Mouse (Mus musculus): ENCODE results near the gene Eif3d. TPM values are rescaled to one million over a fixed set of nuclear protein-coding genes. Genes with fewer than 3 reads are reported as not detected.

Eif3d gene
- polyA plus RNA-seq, 1 experiment from 2014 or later: 108 TPM

GRCm38 (mm10) chr15:77974165-77974841, 3.7 kb upstream of the Eif3d start:
- no peaks in the 10 kb centered on the region for H3K9me3 ChIP-seq (replicated peaks)

GRCm38 (mm10) chr15:77969940-77970469, 608 bp downstream of the Eif3d start:
- Histone ChIP-seq H3K36me3 (peaks cover 35% of the 10 kb centered on the region), H3K9me3 (replicated peaks) (no peaks in the 10 kb centered on the region), H3K4me2 (peak overlapping the region; percentile 78), H3K4me3 (peak overlapping the region; percentile 77), H3K9ac (peak overlapping the region; percentile 85), H3K4me1 (replicated peaks) (peaks cover 16% of the 10 kb centered on the region), H3K27ac (peak overlapping the region; percentile 97), H3K27me3 (no peaks in the 10 kb centered on the region)
- WGBS: under 1% methylated on average over 15 of the region's 15 CpGs
- no peak; the same call in 1 of the 2 replicates for ATAC-seq (replicated peaks; ENCODE audit: insufficient number of reproducible peaks, insufficient read depth, low FRiP score, low read depth)

More at GRCm38 (mm10) chr15:77974165-77974841, 3.7 kb upstream of the Eif3d start:
- 0 out of 2 replicates have a peak, but pooled peaks cover under 1% of the 10 kb centered on the region for H3K27me3 ChIP-seq
- peaks cover 11% of the 10 kb centered on the region for H3K4me1 ChIP-seq (replicated peaks)
- ATAC-seq (replicated peaks; ENCODE audit: insufficient number of reproducible peaks, insufficient read depth, low FRiP score, low read depth): no peak
- no peak overlapping the region for H3K9ac ChIP-seq
- H3K4me3 ChIP-seq: no peak overlapping the region
- H3K36me3 ChIP-seq: no peaks in the 10 kb centered on the region
- H3K4me2 ChIP-seq: no peak overlapping the region
- WGBS: 55% methylated on average over 6 of the region's 6 CpGs
- no peak overlapping the region for H3K27ac ChIP-seq

GRCm38 (mm10) chr15:77965117-77965528, 5.5 kb downstream of the Eif3d start:
- Histone ChIP-seq H3K27ac (no peak overlapping the region), H3K4me2 (no peak overlapping the region), H3K9ac (no peak overlapping the region), H3K9me3 (replicated peaks) (no peaks in the 10 kb centered on the region), H3K36me3 (peaks cover 84% of the 10 kb centered on the region), H3K4me1 (replicated peaks) (peaks cover 12% of the 10 kb centered on the region), H3K27me3 (no peaks in the 10 kb centered on the region), H3K4me3 (no peak overlapping the region)
- WGBS: 75% methylated on average over 9 of the region's 9 CpGs
- no peak for ATAC-seq (replicated peaks; ENCODE audit: insufficient number of reproducible peaks, insufficient read depth, low FRiP score, low read depth)

GRCm38 (mm10) chr15:77962447-77962846, 8.2 kb downstream of the Eif3d start:
- Histone ChIP-seq H3K27me3 (peaks cover 3% of the 10 kb centered on the region; the same call in 1 of the 2 replicates), H3K9ac (no peak overlapping the region), H3K4me1 (replicated peaks) (no peaks in the 10 kb centered on the region), H3K36me3 (peaks cover 91% of the 10 kb centered on the region), H3K9me3 (replicated peaks) (no peaks in the 10 kb centered on the region), H3K4me3 (no peak overlapping the region), H3K4me2 (no peak overlapping the region), H3K27ac (no peak overlapping the region)
- no peak for ATAC-seq (replicated peaks; ENCODE audit: insufficient number of reproducible peaks, insufficient read depth, low FRiP score, low read depth)
- WGBS: 93% methylated on average over 5 of the region's 5 CpGs

GRCm38 (mm10) chr15:77960693-77961092, 9.9 kb downstream of the Eif3d start:
- no peaks in the 10 kb centered on the region for H3K9me3 ChIP-seq (replicated peaks)
- H3K4me3 ChIP-seq: no peak overlapping the region
- no peak overlapping the region for H3K27ac ChIP-seq
- peaks cover 73% of the 10 kb centered on the region for H3K36me3 ChIP-seq
- no peak overlapping the region for H3K9ac ChIP-seq
- H3K4me1 ChIP-seq (replicated peaks): peaks cover 13% of the 10 kb centered on the region
- peaks cover 19% of the 10 kb centered on the region for H3K27me3 ChIP-seq
- WGBS: 86% methylated on average over 6 of the region's 6 CpGs
- H3K4me2 ChIP-seq: no peak overlapping the region
- ATAC-seq (replicated peaks; ENCODE audit: insufficient number of reproducible peaks, insufficient read depth, low FRiP score, low read depth): no peak

GRCm38 (mm10) chr15:77958071-77958470, 12.5 kb downstream of the Eif3d start:
- Histone ChIP-seq H3K27me3 (peaks cover 29% of the 10 kb centered on the region), H3K4me2 (no peak overlapping the region), H3K27ac (no peak overlapping the region), H3K36me3 (peaks cover 47% of the 10 kb centered on the region), H3K9me3 (replicated peaks) (no peaks in the 10 kb centered on the region), H3K9ac (no peak overlapping the region), H3K4me3 (no peak overlapping the region), H3K4me1 (replicated peaks) (peaks cover 15% of the 10 kb centered on the region)
- no peak for ATAC-seq (replicated peaks; ENCODE audit: insufficient number of reproducible peaks, insufficient read depth, low FRiP score, low read depth)
- 54% methylated on average over 3 of the region's 3 CpGs for WGBS

GRCm38 (mm10) chr15:77957625-77958024, 13.0 kb downstream of the Eif3d start:
- no peak for ATAC-seq (replicated peaks; ENCODE audit: insufficient number of reproducible peaks, insufficient read depth, low FRiP score, low read depth)
- peaks cover 43% of the 10 kb centered on the region for H3K36me3 ChIP-seq
- no peak overlapping the region for H3K9ac ChIP-seq
- no peak overlapping the region for H3K4me2 ChIP-seq
- WGBS: 45% methylated on average over 5 of the region's 5 CpGs
- H3K27me3 ChIP-seq: peaks cover 29% of the 10 kb centered on the region
- peaks cover 15% of the 10 kb centered on the region for H3K4me1 ChIP-seq (replicated peaks)
- no peaks in the 10 kb centered on the region for H3K9me3 ChIP-seq (replicated peaks)
- no peak overlapping the region for H3K27ac ChIP-seq
- H3K4me3 ChIP-seq: no peak overlapping the region

GRCm38 (mm10) chr15:77956404-77956901, 14.2 kb downstream of the Eif3d start, which contains the start of gene Foxred2:
TSS of gene Foxred2 (minus strand) at chr15:77956722.
- under 1% methylated on average over 39 of the region's 39 CpGs for WGBS
- peak within 1 kb of the TSS; percentile 87 for H3K4me2 ChIP-seq
- H3K27ac ChIP-seq: no peak within 1 kb of the TSS
- H3K4me1 ChIP-seq (replicated peaks): peaks cover 15% of the 10 kb centered on the region
- H3K9me3 ChIP-seq (replicated peaks): no peaks in the 10 kb centered on the region
- H3K27me3 ChIP-seq: peaks cover 29% of the 10 kb centered on the region
- peak within 1 kb of the TSS; percentile 40; the same call in 1 of the 2 replicates for H3K9ac ChIP-seq
- peaks cover 31% of the 10 kb centered on the region for H3K36me3 ChIP-seq
- H3K4me3 ChIP-seq: peak within 1 kb of the TSS; percentile 55
- ATAC-seq (replicated peaks; ENCODE audit: insufficient number of reproducible peaks, insufficient read depth, low FRiP score, low read depth): peak; percentile 86

- ATAC-seq (replicated peaks; ENCODE audit: insufficient number of reproducible peaks, insufficient read depth, low FRiP score, low read depth): peak; percentile 7; the same call in 1 of the 2 replicates
Measured at GRCm38 (mm10) chr15:77955440-77956403, 14.9 kb downstream of the Eif3d start.

GRCm38 (mm10) chr15:77954362-77954761, 16.3 kb downstream of the Eif3d start:
- Histone ChIP-seq H3K27ac (no peak overlapping the region), H3K27me3 (peaks cover 29% of the 10 kb centered on the region), H3K36me3 (peaks cover 10% of the 10 kb centered on the region), H3K9ac (no peak overlapping the region), H3K4me1 (replicated peaks) (peaks cover 15% of the 10 kb centered on the region), H3K9me3 (replicated peaks) (no peaks in the 10 kb centered on the region), H3K4me2 (no peak overlapping the region), H3K4me3 (no peak overlapping the region)
- no peak for ATAC-seq (replicated peaks; ENCODE audit: insufficient number of reproducible peaks, insufficient read depth, low FRiP score, low read depth)
- WGBS: 75% methylated on average over 2 of the region's 2 CpGs

More at GRCm38 (mm10) chr15:77955440-77956403, 14.9 kb downstream of the Eif3d start:
- H3K9me3 ChIP-seq (replicated peaks): no peaks in the 10 kb centered on the region
- peak overlapping the region; percentile 55 for H3K4me3 ChIP-seq
- no peak overlapping the region for H3K27ac ChIP-seq
- 10% methylated on average over 52 of the region's 52 CpGs for WGBS
- peak overlapping the region; percentile 40; the same call in 1 of the 2 replicates for H3K9ac ChIP-seq
- peaks cover 15% of the 10 kb centered on the region for H3K4me1 ChIP-seq (replicated peaks)
- H3K4me2 ChIP-seq: peak overlapping the region; percentile 87
- peaks cover 24% of the 10 kb centered on the region for H3K36me3 ChIP-seq
- H3K27me3 ChIP-seq: peaks cover 29% of the 10 kb centered on the region

GRCm38 (mm10) chr15:77952921-77953320, 17.7 kb downstream of the Eif3d start:
- Histone ChIP-seq H3K4me3 (no peak overlapping the region), H3K4me1 (replicated peaks) (peaks cover 15% of the 10 kb centered on the region), H3K4me2 (no peak overlapping the region), H3K27me3 (peaks cover 29% of the 10 kb centered on the region), H3K27ac (no peak overlapping the region), H3K9ac (no peak overlapping the region), H3K36me3 (no peaks in the 10 kb centered on the region), H3K9me3 (replicated peaks) (no peaks in the 10 kb centered on the region)
- ATAC-seq (replicated peaks; ENCODE audit: insufficient number of reproducible peaks, insufficient read depth, low FRiP score, low read depth): no peak
- 76% methylated on average over 3 of the region's 3 CpGs for WGBS
